Mouse (Mus musculus) neural tube, embryonic 12.5 days (tissue): ENCODE results near the gene Arfrp1. TPM values are rescaled to one million over a fixed set of nuclear protein-coding genes. Genes with fewer than 3 reads are reported as not detected.
A peak's percentile ranks its signal among the peaks of the same experiment; 100 is the strongest.

ENCODE experiments used
- ATAC-seq: fragments of 200-750 bp; cut with Nextera tagmentation; 2 replicates; pipeline ENCODE4 v1.8.0; 2017; ENCODE audit warnings: low read depth, mild to moderate bottlenecking, moderate TSS enrichment, moderate library complexity; ENCODE audit not compliant: low FRiP score
- H3K27ac ChIP-seq: fragments of 300-500 bp; sonication (generic); 2 replicates; pipeline ENCODE4 v1.5.1; 2016
- H3K27me3 ChIP-seq: fragments of 300-500 bp; sonication (generic); replicated peaks from 2 replicates; pipeline ENCODE4 v1.6.1; 2016; ENCODE audit warnings: mild to moderate bottlenecking
- H3K36me3 ChIP-seq: fragments of 300-500 bp; sonication (generic); 2 replicates; pipeline ENCODE4 v1.6.1; 2016; ENCODE audit warnings: mild to moderate bottlenecking
- H3K4me1 ChIP-seq: fragments of 300-500 bp; sonication (generic); 2 replicates; pipeline ENCODE4 v1.6.1; 2016
- H3K4me2 ChIP-seq: fragments of 300-500 bp; sonication (generic); replicated peaks from 2 replicates; pipeline ENCODE4 v1.6.1; 2016; ENCODE audit warnings: mild to moderate bottlenecking
- H3K4me3 ChIP-seq: fragments of 300-500 bp; sonication (generic); 2 replicates; pipeline ENCODE4 v1.5.1; 2016
- H3K9ac ChIP-seq: fragments of 300-500 bp; sonication (generic); 2 replicates; pipeline ENCODE4 v1.6.1; 2016; ENCODE audit warnings: mild to moderate bottlenecking
- H3K9me3 ChIP-seq: fragments of 300-500 bp; sonication (generic); 2 replicates; pipeline ENCODE4 v1.6.1; 2016; ENCODE audit warnings: mild to moderate bottlenecking
- WGBS: fragments of 180-500 bp; shearing (Covaris S2); methylation state at CpG from one replicate; pipeline ENCODE4 v1.1.7; 2016; 5-methylcytosine and 5-hydroxymethylcytosine counted together
- polyA plus RNA-seq: library from polyadenylated mRNA; unstranded; fragments of >200 nt; fragmentation: Nextera tagmentation; extraction: Ambion mirVana; gene quantifications from 2 replicates; pipeline ENCODE4 v1.2.1, GENCODE M21; 2016

The Arfrp1 gene
- polyA plus RNA-seq, 1 experiment from 2014 or later = 82.7 TPM

DNA sequence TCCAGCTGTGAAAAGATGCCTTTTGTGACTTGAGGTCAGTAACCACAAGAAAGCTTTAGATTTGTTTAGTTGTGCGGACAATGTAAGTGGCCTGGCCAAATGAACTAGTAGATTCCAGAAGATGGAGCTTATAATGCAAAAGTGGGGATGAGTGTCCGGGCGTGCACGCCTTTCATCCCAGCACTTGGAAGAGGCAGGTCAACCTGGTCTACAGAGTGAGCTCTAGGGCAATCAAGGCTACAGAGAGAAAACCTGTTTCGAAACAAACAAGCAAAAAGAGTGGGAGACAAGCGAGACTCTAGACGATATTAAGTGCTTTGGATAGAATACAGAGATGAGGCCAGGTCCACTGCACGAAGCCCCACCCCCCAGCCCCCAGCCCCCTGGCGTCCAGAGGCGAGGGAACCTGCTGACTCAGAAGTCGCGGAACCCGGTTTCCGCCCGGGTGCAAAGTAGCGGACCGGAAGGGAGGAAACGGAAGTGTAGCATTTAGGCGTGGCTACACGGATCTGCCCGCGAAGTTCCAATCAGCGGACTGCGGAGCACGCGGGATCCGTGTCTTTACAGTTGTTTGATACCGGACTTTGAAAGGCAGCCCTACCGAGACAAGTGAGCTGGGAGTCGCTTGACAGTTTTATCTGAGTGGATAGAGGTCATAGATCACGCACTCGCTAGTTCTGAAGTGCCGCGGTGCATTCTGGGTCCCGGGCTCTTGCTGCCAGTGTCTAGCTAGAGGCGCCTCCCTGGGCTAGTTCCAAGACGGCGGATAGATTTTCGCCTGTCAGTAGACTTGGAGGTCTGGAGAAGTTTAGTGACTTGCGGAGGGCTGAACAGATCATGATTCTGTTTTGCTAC is 45.7 kb downstream of the Arfrp1 start, which contains the start of gene Rtel1:
Gene Rtel1, plus strand, starts transcription at position 492 of the 855 bp plus-strand sequence.
- 7% methylated on average over 40 of the region's 40 CpGs for WGBS

GRCm38 (mm10) chr2:181314080-181314810 is 51.0 kb downstream of the Arfrp1 start, which contains the start of gene Stmn3:
Gene Stmn3 (minus strand): TSS chr2:181314500.
- peak; percentile 86 for ATAC-seq
- Histone ChIP-seq H3K4me3 (peak within 1 kb of the TSS; percentile 67), H3K9ac (peak within 1 kb of the TSS; percentile 77), H3K9me3 (no peaks in the 10 kb centered on the region), H3K27me3 (peaks cover 21% of the 10 kb centered on the region), H3K27ac (peak within 1 kb of the TSS; percentile 62), H3K4me1 (peaks cover 13% of the 10 kb centered on the region; the same call in 1 of the 2 replicates), H3K4me2 (peak within 1 kb of the TSS; percentile 63), H3K36me3 (no peaks in the 10 kb centered on the region)
- 4% methylated on average over 23 of the region's 23 CpGs for WGBS

More for the DNA sequence above, 45.7 kb downstream of the Arfrp1 start, which contains the start of gene Rtel1:
- H3K27ac ChIP-seq = no peak within 1 kb of the TSS
- H3K4me1 ChIP-seq = peaks cover 7% of the 10 kb centered on the region
- peak within 1 kb of the TSS; percentile 73 for H3K4me2 ChIP-seq
- ATAC-seq = peak; percentile 96
- H3K27me3 ChIP-seq = peaks cover 13% of the 10 kb centered on the region; the same call in 1 of the 2 replicates
- H3K9ac ChIP-seq = peak within 1 kb of the TSS; percentile 55
- H3K36me3 ChIP-seq = peaks cover 26% of the 10 kb centered on the region
- peak within 1 kb of the TSS; percentile 55 for H3K4me3 ChIP-seq
- no peaks in the 10 kb centered on the region for H3K9me3 ChIP-seq

DNA sequence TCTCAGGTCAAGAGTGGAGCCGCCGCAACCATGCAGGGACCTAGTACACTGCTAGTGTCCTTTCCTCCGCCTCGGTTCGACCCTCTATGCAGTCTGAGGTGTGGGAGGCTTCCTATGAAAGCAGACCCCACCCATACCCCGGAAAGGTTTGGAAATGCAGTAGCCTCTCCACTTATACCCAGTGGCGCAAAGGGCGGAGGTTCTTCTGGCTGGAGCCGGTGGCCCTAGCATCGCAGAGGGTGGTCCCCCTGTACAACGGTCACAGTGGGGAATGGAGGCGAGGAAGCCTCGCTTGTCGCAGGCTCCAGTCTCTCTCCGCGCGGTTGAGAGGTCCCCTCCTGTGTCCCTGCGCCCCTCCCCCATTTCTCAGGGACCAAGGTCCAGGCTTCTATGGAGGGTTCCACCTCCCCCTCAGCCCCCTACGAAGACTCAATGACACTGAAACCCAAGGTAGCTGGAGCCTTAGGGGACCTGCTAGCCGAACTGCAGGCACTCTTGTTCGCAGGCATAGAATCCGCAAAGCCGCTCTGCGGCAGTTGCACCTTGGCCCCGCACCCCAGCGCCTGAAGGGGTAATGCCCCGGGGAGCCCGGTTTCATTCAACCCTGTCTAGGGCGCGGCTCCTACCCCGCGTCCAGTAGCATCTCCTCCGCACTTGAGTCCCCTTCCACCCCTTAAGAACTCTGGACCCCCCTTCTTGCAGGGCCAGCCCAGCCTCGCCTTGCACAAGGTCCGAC is 51.7 kb downstream of the Arfrp1 start:
- peaks cover 7% of the 10 kb centered on the region for H3K36me3 ChIP-seq
- ATAC-seq = peak; percentile 84
- peaks cover 22% of the 10 kb centered on the region for H3K27me3 ChIP-seq

GRCm38 (mm10) chr2:181313006-181313343 is 52.2 kb downstream of the Arfrp1 start:
- peaks cover 10% of the 10 kb centered on the region for H3K36me3 ChIP-seq
- peak overlapping the region; percentile 67 for H3K4me3 ChIP-seq
- peaks cover 26% of the 10 kb centered on the region for H3K27me3 ChIP-seq
- H3K9me3 ChIP-seq = no peaks in the 10 kb centered on the region
- no peak for ATAC-seq
- WGBS = 19% methylated on average over 5 of the region's 5 CpGs
- H3K4me2 ChIP-seq = peak overlapping the region; percentile 63
- H3K9ac ChIP-seq = peak overlapping the region; percentile 77
- no peak overlapping the region for H3K27ac ChIP-seq
- H3K4me1 ChIP-seq = peaks cover 13% of the 10 kb centered on the region; the same call in 1 of the 2 replicates

More for the DNA sequence above, 51.7 kb downstream of the Arfrp1 start:
- Histone ChIP-seq H3K4me2 (peak overlapping the region; percentile 63), H3K4me1 (peaks cover 13% of the 10 kb centered on the region; the same call in 1 of the 2 replicates), H3K27ac (peak overlapping the region; percentile 62), H3K9me3 (no peaks in the 10 kb centered on the region), H3K4me3 (peak overlapping the region; percentile 67), H3K9ac (peak overlapping the region; percentile 77)
- WGBS = 2% methylated on average over 35 of the region's 35 CpGs

GRCm38 (mm10) chr2:181312435-181312834 is 52.8 kb downstream of the Arfrp1 start:
- peaks cover 15% of the 10 kb centered on the region for H3K36me3 ChIP-seq
- peak overlapping the region; percentile 77 for H3K9ac ChIP-seq
- peaks cover 13% of the 10 kb centered on the region; the same call in 1 of the 2 replicates for H3K4me1 ChIP-seq
- H3K27me3 ChIP-seq = peaks cover 31% of the 10 kb centered on the region
- ATAC-seq = no peak
- 66% methylated on average over 3 of the region's 3 CpGs for WGBS
- H3K4me2 ChIP-seq = peak overlapping the region; percentile 63
- peak overlapping the region; percentile 67 for H3K4me3 ChIP-seq
- no peaks in the 10 kb centered on the region for H3K9me3 ChIP-seq
- no peak overlapping the region for H3K27ac ChIP-seq

Other genes starting within 250 kb of the Arfrp1 start
- gene Kcnq2, start 230.1 kb downstream of the Arfrp1 start, polyA plus RNA-seq = 39.0 and 41.6 TPM in 2 replicates
- gene Eef1a2, start 208.4 kb downstream of the Arfrp1 start, polyA plus RNA-seq = 2.8 and 3.4 TPM in 2 replicates
- gene Ppdpf, start 178.2 kb downstream of the Arfrp1 start, polyA plus RNA-seq = 424 and 444 TPM in 2 replicates
- gene Ptk6, start 162.6 kb downstream of the Arfrp1 start, polyA plus RNA-seq = not detected in 2 replicates
- 0.11 and 0.18 TPM in 2 replicates for gene Srms, start 152.2 kb downstream of the Arfrp1 start, polyA plus RNA-seq
- gene Fndc11, start 145.4 kb downstream of the Arfrp1 start, polyA plus RNA-seq = not detected in 2 replicates
- gene Helz2, start 123.4 kb downstream of the Arfrp1 start, polyA plus RNA-seq = 0.43 and 0.70 TPM in 2 replicates
- 20.6 and 21.4 TPM in 2 replicates for gene Gmeb2, start 77.4 kb downstream of the Arfrp1 start, polyA plus RNA-seq
- 649 and 671 TPM in 2 replicates for gene Stmn3, start 50.9 kb downstream of the Arfrp1 start, polyA plus RNA-seq
- 41.1 and 49.0 TPM in 2 replicates for gene Rtel1, start 45.7 kb downstream of the Arfrp1 start, polyA plus RNA-seq
- gene Zgpat, start 476 bp downstream of the Arfrp1 start, polyA plus RNA-seq = 69.8 and 74.4 TPM in 2 replicates
- gene Lime1, start 14.7 kb upstream of the Arfrp1 start, polyA plus RNA-seq = 36.8 and 41.8 TPM in 2 replicates
- 26.8 and 27.2 TPM in 2 replicates for gene Zbtb46, start 94.0 kb upstream of the Arfrp1 start, polyA plus RNA-seq
- 0.14 TPM in 1 of 2 replicates, not detected in the other for gene Abhd16b, start 127.8 kb upstream of the Arfrp1 start, polyA plus RNA-seq
- 127 and 130 TPM in 2 replicates for gene Tpd52l2, start 131.7 kb upstream of the Arfrp1 start, polyA plus RNA-seq
- 141 and 147 TPM in 2 replicates for gene Dnajc5, start 155.1 kb upstream of the Arfrp1 start, polyA plus RNA-seq
- gene Uckl1, start 219.5 kb upstream of the Arfrp1 start, polyA plus RNA-seq = 59.9 and 65.9 TPM in 2 replicates
- 72.9 and 78.0 TPM in 2 replicates for gene Prpf6, start 226.5 kb upstream of the Arfrp1 start, polyA plus RNA-seq
- 86.5 and 89.6 TPM in 2 replicates for gene Zfp512b, start 227.4 kb upstream of the Arfrp1 start, polyA plus RNA-seq
- 107 and 112 TPM in 2 replicates for gene Samd10, start 233.8 kb upstream of the Arfrp1 start, polyA plus RNA-seq